Mouse (Mus musculus): ENCODE results near the gene Asb3.

DNA sequence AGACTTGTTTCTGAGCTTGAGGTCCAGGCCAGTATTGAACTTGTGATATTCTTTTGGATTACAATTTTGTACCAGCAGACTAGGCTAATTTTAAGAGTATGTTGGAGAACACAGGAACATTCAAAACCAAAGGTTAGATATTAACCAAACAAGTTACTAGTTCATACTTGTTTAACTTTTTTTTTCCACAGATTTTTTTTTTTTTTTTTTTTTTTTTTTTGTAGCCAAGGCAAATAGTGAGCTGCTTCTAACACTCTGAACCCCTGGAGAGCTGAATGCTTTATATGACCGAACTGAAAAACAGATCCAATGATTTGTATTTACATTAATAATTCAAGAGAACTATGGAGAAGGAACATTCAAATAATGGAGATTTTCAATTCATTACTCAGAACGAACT is 100.0 kb downstream of the Asb3 start:
- TF ChIP-seq CTCF (IDR thresholded peaks at IDR 0.05; ENCODE audit: low read depth) = no peak
- no peak for TF ChIP-seq EP300 (IDR thresholded peaks at IDR 0.05; ENCODE audit: low read depth)
